Mouse (Mus musculus) embryonic facial prominence, embryonic 15.5 days (tissue): Measurements from ENCODE around the gene Syf2. TPM values are rescaled to one million over a fixed set of nuclear protein-coding genes. Genes with fewer than 3 reads are reported as not detected.

Source experiments
- ATAC-seq: fragments of 200-750 bp; cut with Nextera tagmentation; 2 replicates; pipeline ENCODE4 v1.8.0; 2017; ENCODE audit warnings: low read depth, moderate TSS enrichment; ENCODE audit not compliant: insufficient number of reproducible peaks, low FRiP score, low TSS enrichment
- H3K27ac ChIP-seq: fragments of 300-500 bp; sonication (generic); replicated peaks from 2 replicates; pipeline ENCODE4 v1.5.1; 2015; ENCODE audit warnings: mild to moderate bottlenecking, inconsistent platforms
- H3K27me3 ChIP-seq: fragments of 300-500 bp; sonication (generic); 2 replicates; pipeline ENCODE4 v1.6.1; 2015; ENCODE audit warnings: inconsistent platforms
- H3K36me3 ChIP-seq: fragments of 300-500 bp; sonication (generic); 2 replicates; pipeline ENCODE4 v1.6.1; 2015; ENCODE audit warnings: mild to moderate bottlenecking, inconsistent platforms
- H3K4me1 ChIP-seq: fragments of 300-500 bp; sonication (generic); 2 replicates; pipeline ENCODE4 v1.6.1; 2015; ENCODE audit warnings: inconsistent platforms
- H3K4me2 ChIP-seq: fragments of 300-500 bp; sonication (generic); replicated peaks from 2 replicates; pipeline ENCODE4 v1.6.1; 2015; ENCODE audit warnings: mild to moderate bottlenecking, inconsistent platforms
- H3K4me3 ChIP-seq: fragments of 300-500 bp; sonication (generic); replicated peaks from 2 replicates; pipeline ENCODE4 v1.5.1; 2015; ENCODE audit warnings: mild to moderate bottlenecking, inconsistent platforms
- H3K9ac ChIP-seq: fragments of 300-500 bp; sonication (generic); 2 replicates; pipeline ENCODE4 v1.6.1; 2015; ENCODE audit warnings: inconsistent platforms
- H3K9me3 ChIP-seq: fragments of 300-500 bp; sonication (generic); replicated peaks from 2 replicates; pipeline ENCODE4 v1.6.1; 2016; ENCODE audit warnings: inconsistent platforms
- WGBS: fragments of 180-500 bp; shearing (Covaris S2); methylation state at CpG from one replicate; pipeline ENCODE4 v1.1.7; 2015; 5-methylcytosine and 5-hydroxymethylcytosine counted together
- polyA plus RNA-seq: library from polyadenylated mRNA; unstranded; fragments of >200 nt; fragmentation: Nextera tagmentation; extraction: Ambion mirVana; gene quantifications from 2 replicates; pipeline ENCODE4 v1.2.1, GENCODE M21; 2015

Gene Syf2
- polyA plus RNA-seq, 1 experiment from 2014 or later, result 83.6 TPM

DNA sequence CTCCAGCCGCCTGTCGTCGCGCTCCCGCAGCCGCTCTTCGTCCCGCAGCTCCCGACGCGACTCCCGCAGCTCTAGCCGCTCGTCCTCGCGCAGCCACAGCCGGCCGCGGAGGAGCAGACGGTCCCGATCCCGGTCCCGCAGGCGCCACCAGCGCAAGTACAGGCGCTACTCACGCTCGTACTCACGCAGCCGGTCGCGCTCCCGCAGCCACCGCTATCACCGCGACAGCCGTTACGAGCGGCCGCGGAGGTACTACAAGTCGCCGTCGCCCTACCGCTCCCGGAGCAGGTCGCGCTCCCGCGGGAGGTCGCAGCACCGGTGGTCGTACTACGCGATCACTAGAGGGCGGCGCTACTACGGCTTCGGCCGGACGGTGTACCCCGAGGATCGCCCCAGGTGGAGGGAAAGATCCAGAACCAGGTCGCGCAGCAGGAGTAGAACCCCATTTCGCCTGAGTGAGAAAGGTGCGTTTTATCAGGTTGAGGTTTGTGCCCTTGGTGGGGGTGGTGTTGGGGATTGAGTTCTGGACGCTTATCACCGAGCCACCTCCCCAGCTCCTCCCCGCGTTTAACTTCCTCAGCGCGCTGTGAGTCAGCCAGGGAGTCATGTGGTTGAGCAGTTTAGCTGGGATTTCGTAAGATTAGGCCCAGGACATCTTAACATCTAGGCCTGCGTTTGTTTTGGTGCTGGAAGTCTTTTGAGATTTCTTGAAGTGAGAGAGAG lies 6.5 kb upstream of the Syf2 start:
- peaks cover 34% of the 10 kb centered on the region for H3K36me3 ChIP-seq
- H3K9me3 ChIP-seq, result no peaks in the 10 kb centered on the region
- peaks cover 21% of the 10 kb centered on the region for H3K4me1 ChIP-seq
- WGBS, result under 1% methylated on average over 75 of the region's 75 CpGs
- H3K9ac ChIP-seq, result peak overlapping the region; percentile 100
- peak overlapping the region; percentile 100 for H3K4me3 ChIP-seq
- H3K27me3 ChIP-seq, result no peaks in the 10 kb centered on the region
- no peak for ATAC-seq
- H3K4me2 ChIP-seq, result peak overlapping the region; percentile 69
- peak overlapping the region; percentile 96 for H3K27ac ChIP-seq

DNA sequence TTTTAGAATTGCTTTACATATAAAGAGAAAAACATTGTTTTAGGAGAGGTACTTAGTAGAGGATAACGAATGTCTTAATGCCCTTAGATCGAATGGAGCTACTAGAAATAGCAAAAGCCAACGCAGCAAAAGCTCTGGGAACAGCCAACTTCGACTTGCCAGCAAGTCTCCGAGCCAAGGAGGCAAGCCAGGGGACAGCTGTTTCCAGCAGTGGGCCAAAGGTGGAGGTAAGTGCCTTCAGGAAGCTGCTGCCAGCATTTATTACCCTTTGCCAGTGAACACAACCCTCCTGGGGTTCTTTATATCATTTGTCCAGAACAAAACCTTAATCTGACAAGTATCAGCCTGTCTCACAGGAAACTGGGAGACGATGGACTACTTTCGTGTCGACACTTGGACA lies 5.5 kb upstream of the Syf2 start:
- 66% methylated on average over 8 of the region's 8 CpGs for WGBS
- no peak overlapping the region; the same call in 1 of the 2 replicates for H3K27ac ChIP-seq
- H3K9me3 ChIP-seq, result no peaks in the 10 kb centered on the region
- ATAC-seq, result no peak
- peaks cover 21% of the 10 kb centered on the region for H3K4me1 ChIP-seq
- peaks cover 34% of the 10 kb centered on the region for H3K36me3 ChIP-seq
- peak overlapping the region; percentile 18; the same call in 1 of the 2 replicates for H3K9ac ChIP-seq
- H3K27me3 ChIP-seq, result no peaks in the 10 kb centered on the region
- peak overlapping the region; percentile 100 for H3K4me3 ChIP-seq
- peak overlapping the region; percentile 69 for H3K4me2 ChIP-seq

DNA sequence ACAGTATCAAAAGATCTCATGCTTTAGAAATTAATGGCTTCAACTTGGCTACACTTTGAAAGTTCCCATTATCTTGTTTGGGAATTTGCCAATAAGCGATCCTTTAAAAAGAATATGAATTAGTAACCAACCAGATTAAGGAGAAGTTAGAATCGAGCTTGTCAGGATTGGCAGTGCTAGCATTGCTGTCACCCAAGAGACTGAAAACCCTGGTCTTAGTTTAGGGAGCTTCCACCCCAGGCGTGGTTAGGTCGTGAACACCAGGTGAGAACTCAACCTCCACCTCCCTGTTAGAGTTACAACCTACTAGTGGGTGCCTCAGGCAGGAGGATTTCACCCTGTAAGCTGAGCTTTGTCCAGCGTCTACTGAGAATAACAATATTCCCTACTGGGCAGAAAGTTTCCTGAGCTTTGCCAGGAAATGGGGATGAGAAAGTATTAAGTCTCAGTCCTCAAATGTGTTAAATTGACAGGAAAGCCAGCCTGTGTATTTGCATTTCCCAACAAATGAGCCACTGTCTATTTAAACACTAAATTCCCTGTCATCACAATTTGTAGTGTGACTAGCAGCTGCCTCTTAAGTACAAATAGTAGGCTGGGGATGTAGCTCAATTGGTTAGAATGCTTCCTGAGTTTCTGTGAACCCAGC lies 2.8 kb upstream of the Syf2 start:
- WGBS, result 63% methylated on average over 5 of the region's 5 CpGs
- Histone ChIP-seq H3K27ac (no peak overlapping the region), H3K4me3 (no peak overlapping the region), H3K27me3 (no peaks in the 10 kb centered on the region), H3K36me3 (peaks cover 43% of the 10 kb centered on the region), H3K4me2 (no peak overlapping the region), H3K4me1 (peaks cover 30% of the 10 kb centered on the region), H3K9me3 (no peaks in the 10 kb centered on the region), H3K9ac (no peak overlapping the region)
- ATAC-seq, result no peak

DNA sequence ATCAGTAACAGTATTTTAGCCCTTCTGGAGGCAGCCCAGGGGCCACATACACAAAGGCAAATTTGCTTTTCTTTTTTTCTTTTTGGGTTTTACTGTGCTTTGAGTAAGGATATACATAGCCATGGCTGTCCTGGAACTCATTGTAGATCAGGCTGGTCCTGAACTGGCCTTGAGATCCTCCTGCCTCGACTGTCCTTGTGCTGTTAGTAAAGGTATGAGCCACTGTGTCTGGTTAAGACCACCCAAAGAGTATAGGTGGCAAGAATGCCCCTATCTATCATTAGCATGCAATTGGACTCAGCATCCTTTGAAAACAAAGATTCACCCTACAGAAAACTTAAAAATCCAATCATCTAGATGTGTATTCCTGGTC lies 2.2 kb upstream of the Syf2 start:
- Histone ChIP-seq H3K27me3 (no peaks in the 10 kb centered on the region), H3K27ac (no peak overlapping the region)
- WGBS, result 90% methylated on average over 1 of the region's 1 CpGs

DNA sequence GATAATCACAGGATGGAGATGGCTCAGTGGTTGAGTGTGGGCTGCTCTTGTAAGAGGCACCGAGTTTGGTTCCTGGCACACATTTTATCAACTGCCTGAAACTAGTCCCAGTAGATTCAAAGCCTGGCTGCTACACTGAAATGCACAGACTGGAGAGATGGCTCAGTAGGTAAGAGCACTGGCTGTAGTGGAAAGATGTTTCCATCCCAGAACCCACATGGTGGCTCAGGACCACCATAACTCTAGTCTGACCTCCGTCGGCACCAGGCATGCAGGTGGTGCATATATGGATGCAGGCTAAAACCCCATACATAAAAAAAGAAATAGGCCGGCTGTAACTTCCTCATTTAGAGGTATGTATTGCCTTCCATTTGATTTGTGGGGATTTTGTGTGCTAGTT lies 1.2 kb upstream of the Syf2 start:
- no peaks in the 10 kb centered on the region for H3K9me3 ChIP-seq
- peaks cover 58% of the 10 kb centered on the region for H3K36me3 ChIP-seq
- WGBS, result 78% methylated on average over 4 of the region's 4 CpGs
- no peaks in the 10 kb centered on the region for H3K27me3 ChIP-seq
- peaks cover 30% of the 10 kb centered on the region for H3K4me1 ChIP-seq
- no peak overlapping the region for H3K4me2 ChIP-seq
- no peak for ATAC-seq
- no peak overlapping the region for H3K27ac ChIP-seq
- no peak overlapping the region for H3K4me3 ChIP-seq
- H3K9ac ChIP-seq, result no peak overlapping the region

More for the DNA sequence above, 2.2 kb upstream of the Syf2 start:
- Histone ChIP-seq H3K9me3 (no peaks in the 10 kb centered on the region), H3K4me3 (no peak overlapping the region), H3K4me2 (no peak overlapping the region), H3K4me1 (peaks cover 30% of the 10 kb centered on the region), H3K9ac (no peak overlapping the region), H3K36me3 (peaks cover 48% of the 10 kb centered on the region)
- ATAC-seq, result no peak

DNA sequence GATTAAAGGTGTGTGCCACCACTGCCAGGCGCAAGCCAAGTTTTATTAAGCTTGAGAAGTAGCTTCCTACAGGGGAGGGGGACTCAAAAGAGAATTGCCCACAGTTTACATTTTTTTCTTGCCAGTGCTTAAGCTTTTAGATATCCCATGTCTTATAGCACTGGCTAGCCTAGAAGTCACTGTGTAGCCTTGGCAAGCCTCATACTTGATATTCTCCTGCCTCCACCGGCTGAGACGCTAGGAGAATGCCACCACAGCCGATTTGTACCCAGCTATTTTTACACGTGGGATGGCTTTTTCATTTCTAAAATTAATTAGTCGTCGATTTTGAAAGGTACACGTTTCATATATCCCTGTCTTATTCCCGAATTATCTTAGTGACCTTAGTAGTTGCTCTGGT lies 508 bp upstream of the Syf2 start:
- no peaks in the 10 kb centered on the region for H3K9me3 ChIP-seq

DNA sequence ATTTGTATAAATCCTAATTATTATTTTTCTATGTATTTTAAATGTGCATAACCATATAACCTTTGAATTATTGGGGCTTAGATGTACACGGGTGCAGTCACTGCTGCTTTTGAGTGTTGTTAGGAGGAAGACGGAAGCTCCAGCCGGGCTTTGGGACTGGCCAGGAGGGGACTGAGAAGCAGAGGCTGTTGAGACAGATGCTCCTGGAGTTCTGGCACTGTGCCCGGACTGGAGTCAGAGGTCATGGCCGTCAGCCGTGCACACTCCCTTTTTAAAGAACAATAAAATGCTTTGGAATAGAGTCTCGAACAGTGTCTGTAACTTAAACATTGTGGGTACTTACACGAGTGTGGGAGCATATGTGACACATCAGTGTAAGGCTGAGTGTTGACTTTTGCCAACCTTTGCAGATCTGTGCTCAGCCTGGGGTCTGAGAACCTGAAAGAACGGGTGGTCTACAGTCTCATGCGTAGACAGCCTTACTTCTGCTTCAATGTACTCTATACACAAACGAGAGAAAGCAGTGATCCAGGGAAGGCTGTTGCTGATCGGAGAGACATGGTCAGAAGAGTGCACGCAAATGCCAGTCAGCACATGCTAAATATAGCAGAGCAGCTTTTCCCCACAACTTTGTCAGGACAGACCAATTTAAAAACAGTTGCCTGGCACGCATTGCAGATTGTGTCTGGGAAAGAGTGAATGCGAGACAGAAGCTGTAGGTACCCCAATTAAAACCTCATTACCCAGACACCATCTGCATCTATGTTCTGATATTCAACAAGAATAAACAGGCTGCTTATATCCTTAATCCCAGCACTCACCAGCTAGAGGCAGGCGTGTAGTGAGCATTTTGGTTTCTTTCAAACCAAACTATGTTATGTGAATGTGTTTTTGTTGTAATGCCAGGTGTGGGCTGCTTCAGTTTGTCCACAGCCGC lies 6.8 kb downstream of the Syf2 start:
- Histone ChIP-seq H3K9ac (no peak overlapping the region), H3K4me3 (no peak overlapping the region), H3K4me1 (no peaks in the 10 kb centered on the region), H3K9me3 (no peaks in the 10 kb centered on the region), H3K27ac (no peak overlapping the region; the same call in 1 of the 2 replicates), H3K27me3 (peaks cover 4% of the 10 kb centered on the region; the same call in 1 of the 2 replicates), H3K36me3 (peaks cover 42% of the 10 kb centered on the region), H3K4me2 (no peak overlapping the region)
- ATAC-seq, result no peak; the same call in 1 of the 2 replicates
- 68% methylated on average over 17 of the region's 17 CpGs for WGBS

More for the DNA sequence above, 508 bp upstream of the Syf2 start:
- Histone ChIP-seq H3K4me1 (peaks cover 29% of the 10 kb centered on the region), H3K27ac (peak overlapping the region; percentile 69), H3K4me3 (peak overlapping the region; percentile 97), H3K4me2 (peak overlapping the region; percentile 82), H3K27me3 (no peaks in the 10 kb centered on the region), H3K36me3 (peaks cover 64% of the 10 kb centered on the region), H3K9ac (peak overlapping the region; percentile 26; the same call in 1 of the 2 replicates)
- no peak for ATAC-seq
- WGBS, result 27% methylated on average over 9 of the region's 9 CpGs

DNA sequence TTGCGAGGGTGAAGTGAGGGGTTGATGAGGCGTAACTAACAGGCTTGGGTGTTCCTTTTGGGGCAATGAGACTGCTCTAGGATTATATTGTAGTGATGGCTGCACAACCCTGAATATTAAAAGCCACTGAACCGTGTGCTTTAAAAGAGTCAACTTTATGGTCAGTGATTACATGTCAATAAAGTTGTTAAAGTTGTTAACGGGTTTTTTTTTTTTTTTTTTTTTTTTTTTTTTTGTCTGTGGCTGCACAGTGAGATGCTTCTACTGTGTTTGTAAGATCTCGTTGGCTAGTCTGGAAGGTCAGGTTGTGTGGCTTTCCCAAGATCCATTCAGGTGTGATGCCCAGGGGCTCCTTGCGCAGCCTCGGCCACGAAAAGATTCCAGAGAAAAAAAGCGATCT lies 9.2 kb downstream of the Syf2 start:
- WGBS, result 60% methylated on average over 9 of the region's 9 CpGs

DNA sequence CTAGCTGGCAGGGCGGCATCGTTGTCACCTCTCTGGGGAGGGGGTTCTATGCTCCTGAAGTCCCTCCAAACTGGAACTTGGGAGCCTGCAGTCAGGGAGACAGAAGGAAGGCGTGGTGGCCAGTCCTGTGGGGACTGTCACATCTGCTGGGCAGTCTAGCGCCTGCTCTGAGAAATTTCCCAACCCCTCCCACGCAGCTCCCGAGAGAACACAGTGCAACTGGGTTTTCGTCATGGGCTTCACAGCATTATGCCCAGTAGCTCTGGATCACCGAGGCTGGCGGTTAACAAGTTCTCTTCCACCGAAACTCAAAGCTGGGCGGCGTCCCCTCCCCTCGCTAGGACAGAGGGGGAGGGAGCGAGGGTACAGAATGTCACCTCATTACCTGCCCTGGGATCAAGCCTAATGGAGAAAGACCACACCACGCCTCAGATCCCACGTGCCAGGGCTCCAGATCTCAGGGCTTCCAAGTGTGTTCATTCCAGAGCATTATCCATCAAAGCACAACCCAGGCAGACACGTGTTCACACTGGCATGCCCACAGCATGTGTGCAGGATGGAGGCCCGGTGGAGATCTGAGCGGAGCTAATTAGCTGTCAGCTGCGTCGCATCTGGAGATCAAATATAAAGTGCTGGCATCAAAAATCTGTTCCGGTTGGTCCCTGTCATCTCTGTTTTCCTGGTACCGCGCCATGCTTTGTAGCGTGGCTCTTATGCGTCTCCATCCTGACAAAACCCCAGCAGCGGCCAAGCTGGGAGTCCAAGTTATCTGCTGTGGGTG lies 13.2 kb downstream of the Syf2 start:
- peaks cover 9% of the 10 kb centered on the region; the same call in 1 of the 2 replicates for H3K27me3 ChIP-seq
- H3K4me2 ChIP-seq, result 0 out of 2 replicates have a peak overlapping the region, but pooled peaks have one; percentile 3
- ATAC-seq, result peak; percentile 75
- 31% methylated on average over 27 of the region's 27 CpGs for WGBS
- H3K9me3 ChIP-seq, result no peaks in the 10 kb centered on the region
- H3K27ac ChIP-seq, result no peak overlapping the region
- H3K9ac ChIP-seq, result no peak overlapping the region
- H3K4me3 ChIP-seq, result no peak overlapping the region
- H3K36me3 ChIP-seq, result no peaks in the 10 kb centered on the region
- peaks cover 26% of the 10 kb centered on the region for H3K4me1 ChIP-seq

More for the DNA sequence above, 9.2 kb downstream of the Syf2 start:
- Histone ChIP-seq H3K9ac (no peak overlapping the region), H3K4me1 (peaks cover 12% of the 10 kb centered on the region; the same call in 1 of the 2 replicates), H3K4me2 (peak overlapping the region; percentile 17; the same call in 1 of the 2 replicates), H3K27me3 (peaks cover 5% of the 10 kb centered on the region; the same call in 1 of the 2 replicates), H3K27ac (no peak overlapping the region), H3K4me3 (no peak overlapping the region), H3K9me3 (no peaks in the 10 kb centered on the region), H3K36me3 (peaks cover 19% of the 10 kb centered on the region)
- no peak for ATAC-seq

DNA sequence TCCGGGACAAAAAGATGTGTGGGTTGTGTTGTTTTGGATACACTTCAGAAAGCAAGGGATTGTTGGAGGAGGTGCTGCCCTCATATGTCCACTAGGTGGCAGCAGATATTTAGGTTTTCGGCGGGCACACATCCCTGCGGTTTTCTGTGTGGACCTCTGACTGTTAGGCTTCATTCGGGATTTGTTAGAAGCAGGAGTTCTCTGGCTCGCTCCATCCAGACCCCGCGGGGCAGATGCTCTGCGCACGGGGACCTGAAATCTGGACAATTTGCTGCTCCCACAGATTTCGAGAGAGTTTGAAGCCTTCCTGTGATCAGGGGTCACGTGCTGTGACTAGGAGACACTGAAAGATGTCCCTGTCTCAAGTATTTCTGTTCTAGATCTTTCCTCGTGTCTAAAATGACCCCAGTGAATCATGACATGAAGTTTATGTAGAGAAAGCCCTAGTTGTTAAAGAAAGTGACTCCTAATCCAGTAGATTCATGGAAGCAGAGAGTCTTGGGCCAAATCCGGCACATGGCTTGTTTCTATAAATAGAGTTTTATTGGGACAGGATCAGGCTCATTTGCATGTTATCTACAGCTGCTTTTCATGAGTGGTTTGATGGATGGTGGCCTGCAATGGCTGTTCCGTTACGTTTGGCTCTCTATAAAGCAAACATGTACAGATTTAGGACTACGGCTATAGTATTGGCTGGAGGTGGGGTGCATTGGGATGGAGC lies 15.5 kb downstream of the Syf2 start:
- no peak for ATAC-seq
- Histone ChIP-seq H3K36me3 (no peaks in the 10 kb centered on the region), H3K27me3 (peaks cover 8% of the 10 kb centered on the region; the same call in 1 of the 2 replicates), H3K4me1 (peaks cover 34% of the 10 kb centered on the region), H3K9ac (no peak overlapping the region), H3K9me3 (no peaks in the 10 kb centered on the region), H3K27ac (no peak overlapping the region), H3K4me2 (peak overlapping the region; percentile 47), H3K4me3 (peak overlapping the region; percentile 18; the same call in 1 of the 2 replicates)
- 13% methylated on average over 17 of the region's 17 CpGs for WGBS
